Mouse (Mus musculus): Measurements from ENCODE around the gene Nek7. TPM values are rescaled to one million over a fixed set of nuclear protein-coding genes. Genes with fewer than 3 reads are reported as not detected.
A peak's percentile ranks its signal among the peaks of the same experiment; 100 is the strongest.

Nek7 gene
- polyA plus RNA-seq, 1 experiment from 2014 or later, result 36.1 TPM

- no peak for ATAC-seq (ENCODE audit: insufficient read depth, low FRiP score, low read depth)
- no peaks in the 10 kb centered on the region for H3K4me1 ChIP-seq
- H3K4me3 ChIP-seq (replicated peaks), result no peak overlapping the region
- no peak overlapping the region for H3K4me2 ChIP-seq
- no peaks in the 10 kb centered on the region for H3K9me3 ChIP-seq
- no peaks in the 10 kb centered on the region for H3K36me3 ChIP-seq
- no peak overlapping the region for H3K9ac ChIP-seq
- H3K27me3 ChIP-seq (replicated peaks), result no peaks in the 10 kb centered on the region
- no peak overlapping the region for H3K27ac ChIP-seq
- 87% methylated on average over 7 of the region's 7 CpGs for WGBS
Measured at GRCm38 (mm10) chr1:138582225-138582624, 37.7 kb downstream of the Nek7 start.

- Histone ChIP-seq H3K9me3 (no peaks in the 10 kb centered on the region), H3K27me3 (replicated peaks) (no peaks in the 10 kb centered on the region), H3K9ac (no peak overlapping the region), H3K27ac (no peak overlapping the region), H3K4me2 (no peak overlapping the region), H3K4me3 (replicated peaks) (no peak overlapping the region), H3K36me3 (no peaks in the 10 kb centered on the region), H3K4me1 (no peaks in the 10 kb centered on the region; the same call in 1 of the 2 replicates)
- WGBS, result 68% methylated on average over 11 of the region's 11 CpGs
- peak; percentile 79; the same call in 1 of the 2 replicates for ATAC-seq (ENCODE audit: insufficient read depth, low FRiP score, low read depth)
Measured at GRCm38 (mm10) chr1:138579822-138580492, 40.0 kb downstream of the Nek7 start.

DNA sequence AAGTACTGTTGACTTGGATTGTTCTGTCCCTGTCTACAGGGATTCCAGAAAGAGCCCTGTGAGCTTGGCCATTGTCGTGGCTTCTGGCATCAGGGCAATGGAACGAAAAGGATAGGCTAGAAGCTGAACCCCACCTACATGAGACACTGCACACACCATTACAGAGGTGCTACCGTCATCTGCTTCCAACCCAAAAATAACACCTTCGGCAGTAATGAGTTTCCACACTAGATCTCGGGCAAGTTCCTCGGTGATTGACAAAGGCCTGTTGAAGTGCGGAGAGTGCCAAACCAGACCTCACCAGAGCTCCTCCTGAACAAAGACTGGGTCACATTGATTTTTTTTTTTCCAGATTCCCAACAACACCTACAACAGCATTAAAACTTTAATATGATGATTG lies 40.7 kb downstream of the Nek7 start:
- H3K27ac ChIP-seq, result no peak overlapping the region
- no peaks in the 10 kb centered on the region for H3K27me3 ChIP-seq (replicated peaks)
- WGBS, result 88% methylated on average over 7 of the region's 7 CpGs
- H3K4me2 ChIP-seq, result no peak overlapping the region
- no peaks in the 10 kb centered on the region; the same call in 1 of the 2 replicates for H3K4me1 ChIP-seq
- H3K36me3 ChIP-seq, result no peaks in the 10 kb centered on the region
- no peak for ATAC-seq (ENCODE audit: insufficient read depth, low FRiP score, low read depth)
- H3K4me3 ChIP-seq (replicated peaks), result no peak overlapping the region
- H3K9ac ChIP-seq, result no peak overlapping the region
- no peaks in the 10 kb centered on the region for H3K9me3 ChIP-seq

- Histone ChIP-seq H3K27me3 (replicated peaks) (no peaks in the 10 kb centered on the region), H3K9ac (no peak overlapping the region), H3K9me3 (no peaks in the 10 kb centered on the region), H3K4me3 (replicated peaks) (no peak overlapping the region), H3K27ac (no peak overlapping the region), H3K4me2 (no peak overlapping the region), H3K36me3 (no peaks in the 10 kb centered on the region), H3K4me1 (no peaks in the 10 kb centered on the region; the same call in 1 of the 2 replicates)
- ATAC-seq (ENCODE audit: insufficient read depth, low FRiP score, low read depth), result no peak
- 66% methylated on average over 7 of the region's 7 CpGs for WGBS
Measured at GRCm38 (mm10) chr1:138576803-138577202, 43.1 kb downstream of the Nek7 start.

DNA sequence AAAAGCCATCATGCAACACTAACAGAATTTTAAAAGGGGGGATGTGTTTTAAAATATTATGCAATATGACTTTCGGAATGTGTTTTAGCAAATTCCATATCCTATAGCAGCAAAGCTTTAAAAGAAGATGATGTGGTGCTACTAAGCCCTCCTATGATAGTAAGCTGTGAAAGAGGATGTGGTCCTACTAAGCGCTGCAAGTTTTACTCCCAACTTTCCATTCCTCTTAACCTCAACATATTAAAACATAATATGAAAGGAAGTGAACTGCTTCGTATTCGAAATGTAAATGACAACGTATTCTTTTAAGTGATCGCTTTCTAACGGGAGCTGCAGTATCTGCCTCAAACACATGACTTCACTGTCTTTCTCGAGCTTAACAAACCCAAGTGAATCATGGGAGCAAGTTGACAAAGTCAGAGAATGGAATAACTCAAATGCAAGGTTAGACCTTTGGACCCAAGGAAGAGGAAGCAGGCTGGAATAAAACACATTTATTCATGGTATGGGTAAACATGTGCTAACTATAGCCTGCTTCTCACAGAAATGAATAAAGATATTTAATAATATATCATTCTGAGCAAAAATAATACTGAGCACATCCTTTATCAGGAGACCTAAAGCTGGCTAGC lies 43.8 kb downstream of the Nek7 start:
- H3K4me2 ChIP-seq, result no peak overlapping the region
- no peaks in the 10 kb centered on the region for H3K27me3 ChIP-seq (replicated peaks)
- no peak overlapping the region for H3K9ac ChIP-seq
- no peak overlapping the region for H3K27ac ChIP-seq
- H3K36me3 ChIP-seq, result no peaks in the 10 kb centered on the region
- H3K4me1 ChIP-seq, result no peaks in the 10 kb centered on the region; the same call in 1 of the 2 replicates
- no peak overlapping the region for H3K4me3 ChIP-seq (replicated peaks)
- ATAC-seq (ENCODE audit: insufficient read depth, low FRiP score, low read depth), result no peak
- 90% methylated on average over 8 of the region's 8 CpGs for WGBS
- no peaks in the 10 kb centered on the region for H3K9me3 ChIP-seq

DNA sequence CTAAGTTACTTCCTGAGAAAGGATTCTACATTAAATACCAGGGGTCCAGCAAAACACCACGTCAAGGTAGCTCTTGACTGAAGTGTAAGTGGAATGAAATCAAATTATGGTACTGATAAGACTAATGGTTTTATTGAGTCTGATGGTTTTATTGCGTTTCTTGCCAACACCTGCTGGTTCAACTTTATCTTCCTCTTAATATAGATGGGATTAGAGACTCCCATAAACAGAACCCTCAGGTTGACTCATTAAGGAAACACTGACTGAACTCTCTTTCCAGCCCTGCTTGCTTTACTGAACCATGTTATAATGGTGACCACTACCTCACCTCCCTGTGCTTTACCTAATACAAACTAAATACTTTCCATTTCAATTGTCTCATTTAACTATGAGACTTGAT lies 44.3 kb downstream of the Nek7 start:
- Histone ChIP-seq H3K9ac (no peak overlapping the region), H3K27ac (no peak overlapping the region), H3K4me1 (no peaks in the 10 kb centered on the region; the same call in 1 of the 2 replicates), H3K27me3 (replicated peaks) (no peaks in the 10 kb centered on the region), H3K4me3 (replicated peaks) (no peak overlapping the region), H3K4me2 (no peak overlapping the region), H3K36me3 (no peaks in the 10 kb centered on the region), H3K9me3 (no peaks in the 10 kb centered on the region)
- ATAC-seq (ENCODE audit: insufficient read depth, low FRiP score, low read depth), result no peak
- 54% methylated on average over 2 of the region's 2 CpGs for WGBS

- WGBS, result 62% methylated on average over 22 of the region's 22 CpGs
- Histone ChIP-seq H3K36me3 (no peaks in the 10 kb centered on the region), H3K4me1 (no peaks in the 10 kb centered on the region; the same call in 1 of the 2 replicates), H3K27me3 (replicated peaks) (no peaks in the 10 kb centered on the region), H3K9ac (no peak overlapping the region), H3K27ac (no peak overlapping the region), H3K4me2 (no peak overlapping the region), H3K4me3 (replicated peaks) (no peak overlapping the region), H3K9me3 (no peaks in the 10 kb centered on the region)
- no peak for ATAC-seq (ENCODE audit: insufficient read depth, low FRiP score, low read depth)
Measured at GRCm38 (mm10) chr1:138571565-138572361, 48.2 kb downstream of the Nek7 start.

GRCm38 (mm10) chr1:138571038-138571441 lies 48.9 kb downstream of the Nek7 start:
- Histone ChIP-seq H3K27me3 (replicated peaks) (no peaks in the 10 kb centered on the region), H3K36me3 (no peaks in the 10 kb centered on the region), H3K9ac (no peak overlapping the region), H3K4me1 (no peaks in the 10 kb centered on the region), H3K4me3 (replicated peaks) (no peak overlapping the region), H3K27ac (no peak overlapping the region), H3K9me3 (no peaks in the 10 kb centered on the region), H3K4me2 (no peak overlapping the region)
- ATAC-seq (ENCODE audit: insufficient read depth, low FRiP score, low read depth), result no peak
- 75% methylated on average over 2 of the region's 2 CpGs for WGBS

- Histone ChIP-seq H3K4me2 (no peak overlapping the region), H3K27ac (no peak overlapping the region), H3K4me1 (no peaks in the 10 kb centered on the region), H3K27me3 (replicated peaks) (no peaks in the 10 kb centered on the region), H3K9ac (no peak overlapping the region), H3K4me3 (replicated peaks) (no peak overlapping the region), H3K9me3 (no peaks in the 10 kb centered on the region), H3K36me3 (no peaks in the 10 kb centered on the region)
- no peak for ATAC-seq (ENCODE audit: insufficient read depth, low FRiP score, low read depth)
- 81% methylated on average over 6 of the region's 6 CpGs for WGBS
Measured at GRCm38 (mm10) chr1:138568434-138569232, 51.3 kb downstream of the Nek7 start.

DNA sequence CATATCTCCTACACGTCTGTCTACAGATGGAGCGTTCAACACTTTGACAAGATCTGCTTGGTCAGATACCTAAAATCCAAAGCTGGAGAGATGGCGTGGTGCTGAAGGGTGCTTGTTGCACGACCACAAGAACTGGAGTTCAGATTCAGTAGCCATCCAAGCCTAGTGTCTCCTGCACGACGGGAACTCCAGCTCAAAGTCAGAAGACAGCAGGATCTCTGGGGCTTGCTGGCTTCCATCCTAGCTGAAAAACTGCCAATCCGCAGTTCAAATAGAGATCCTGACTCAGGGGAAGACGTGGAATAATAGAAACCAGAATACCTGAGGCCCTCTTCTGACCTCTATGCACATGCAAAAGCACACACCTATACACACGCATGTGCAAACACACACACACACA lies 52.0 kb downstream of the Nek7 start:
- ATAC-seq (ENCODE audit: insufficient read depth, low FRiP score, low read depth), result no peak
- H3K9ac ChIP-seq, result no peak overlapping the region
- no peaks in the 10 kb centered on the region for H3K36me3 ChIP-seq
- H3K27me3 ChIP-seq (replicated peaks), result no peaks in the 10 kb centered on the region
- H3K9me3 ChIP-seq, result no peaks in the 10 kb centered on the region
- H3K4me3 ChIP-seq (replicated peaks), result no peak overlapping the region
- H3K4me1 ChIP-seq, result no peaks in the 10 kb centered on the region
- H3K27ac ChIP-seq, result no peak overlapping the region
- H3K4me2 ChIP-seq, result no peak overlapping the region
- WGBS, result 84% methylated on average over 9 of the region's 9 CpGs

GRCm38 (mm10) chr1:138564677-138565076 lies 55.3 kb downstream of the Nek7 start:
- no peak overlapping the region for H3K9ac ChIP-seq
- no peak overlapping the region for H3K4me3 ChIP-seq (replicated peaks)
- no peaks in the 10 kb centered on the region for H3K9me3 ChIP-seq
- 78% methylated on average over 6 of the region's 6 CpGs for WGBS
- H3K4me1 ChIP-seq, result no peaks in the 10 kb centered on the region
- ATAC-seq (ENCODE audit: insufficient read depth, low FRiP score, low read depth), result no peak
- no peaks in the 10 kb centered on the region for H3K36me3 ChIP-seq
- no peak overlapping the region for H3K4me2 ChIP-seq
- no peak overlapping the region for H3K27ac ChIP-seq
- H3K27me3 ChIP-seq (replicated peaks), result no peaks in the 10 kb centered on the region
